Mouse (Mus musculus) layer of hippocampus, postnatal 25 days (tissue): Measurements from ENCODE around the gene Nkap. TPM values are rescaled to one million over a fixed set of nuclear protein-coding genes. Genes with fewer than 3 reads are reported as not detected.
"Not testable (repeated sequence)": the region's sequence is repeated elsewhere in the genome, so short reads cannot be mapped to it uniquely, and the experiment has no call there.

Source experiments
- DNase-seq, 2 experiments: peaks; one replicate each; pipeline ENCODE4 v3.0.0; 2022; ENCODE audit warnings: mixed read lengths in 2 of 2, low spot score in 1 of 2; ENCODE audit errors: extremely low spot score in 1 of 2
- total RNA-seq, 2 experiments: library from RNA; stranded (reverse); gene quantifications; 2 replicates each; pipeline ENCODE4 v1.2.3; 2021

The Nkap gene
- 10 to 100 TPM; 12.1 to 17.4 TPM for total RNA-seq

DNA sequence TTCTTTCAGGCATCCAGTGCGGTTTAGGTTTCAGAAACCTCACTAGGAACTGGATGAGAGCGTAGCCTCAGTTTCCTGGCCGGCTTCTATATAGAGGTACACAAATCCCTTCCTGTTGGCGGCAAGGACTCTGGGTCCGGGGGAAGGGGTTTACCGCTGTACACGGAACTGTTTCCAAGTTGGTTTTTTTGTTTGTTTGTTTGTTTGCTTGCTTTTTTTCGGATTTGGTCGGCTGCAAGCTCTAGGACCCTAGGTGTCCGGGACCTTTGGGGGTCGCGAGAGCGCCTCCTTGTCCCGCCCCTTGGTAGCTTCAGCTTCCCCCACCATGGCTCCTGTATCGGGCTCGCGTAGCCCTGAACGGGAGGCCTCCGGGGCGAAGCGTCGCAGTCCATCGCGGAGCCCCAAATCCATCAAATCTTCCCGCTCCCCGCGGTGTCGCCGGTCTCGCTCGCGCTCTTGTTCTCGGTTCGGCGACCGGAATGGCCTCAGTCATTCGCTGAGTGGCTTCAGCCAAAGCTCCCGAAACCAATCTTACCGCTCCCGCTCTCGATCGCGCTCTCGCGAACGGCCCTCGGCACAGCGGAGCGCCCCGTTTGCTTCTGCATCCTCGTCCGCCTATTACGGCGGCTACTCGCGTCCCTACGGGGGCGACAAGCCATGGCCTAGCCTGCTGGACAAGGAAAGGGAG is at the start of gene Nkap:
Nkap (plus strand) TSS at position 125 of the 688 bp plus-strand sequence.
- peak; percentile 53 to 70 for DNase-seq

DNA sequence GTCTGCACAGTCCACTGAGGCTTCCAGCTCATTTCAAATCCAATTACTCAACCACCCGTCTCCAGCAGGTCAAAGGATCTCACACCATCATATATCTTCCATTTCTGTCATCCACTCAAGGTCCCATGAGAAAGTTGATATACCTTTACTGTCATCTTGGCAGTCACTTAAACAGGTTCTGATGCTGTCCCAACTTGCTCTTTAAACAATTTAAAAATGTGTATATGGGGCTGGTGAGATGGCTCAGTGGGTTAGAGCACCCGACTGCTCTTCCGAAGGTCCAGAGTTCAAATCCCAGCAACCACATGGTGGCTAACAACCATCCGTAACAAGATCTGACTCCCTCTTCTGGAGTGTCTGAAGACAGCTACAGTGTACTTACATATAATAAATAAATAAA is 46.2 kb upstream of the Nkap start:
- DNase-seq = not testable (repeated sequence)

DNA sequence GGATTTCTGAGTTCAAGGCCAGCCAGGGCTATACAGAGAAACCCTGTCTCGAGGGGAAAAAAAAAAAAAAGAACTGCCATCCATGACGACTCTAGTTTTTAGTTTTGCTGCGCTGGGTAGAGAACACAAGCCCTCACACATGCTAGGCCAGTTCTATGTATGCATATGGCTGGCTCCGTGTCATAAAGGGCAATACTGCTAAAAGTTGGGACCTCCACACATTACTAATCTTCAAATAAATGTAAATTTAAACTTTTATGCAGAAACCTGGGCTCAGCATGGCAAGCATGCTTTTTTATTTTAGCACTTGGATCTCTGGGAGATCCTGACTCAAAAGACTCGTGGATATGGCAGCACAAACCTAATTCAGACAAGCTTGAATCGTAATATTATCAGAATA is 45.4 kb upstream of the Nkap start:
- no peak for DNase-seq

- no peak for DNase-seq
These were observed 42.2 kb upstream of the Nkap start for GRCm38 (mm10) chrX:37084318-37084926.

DNA sequence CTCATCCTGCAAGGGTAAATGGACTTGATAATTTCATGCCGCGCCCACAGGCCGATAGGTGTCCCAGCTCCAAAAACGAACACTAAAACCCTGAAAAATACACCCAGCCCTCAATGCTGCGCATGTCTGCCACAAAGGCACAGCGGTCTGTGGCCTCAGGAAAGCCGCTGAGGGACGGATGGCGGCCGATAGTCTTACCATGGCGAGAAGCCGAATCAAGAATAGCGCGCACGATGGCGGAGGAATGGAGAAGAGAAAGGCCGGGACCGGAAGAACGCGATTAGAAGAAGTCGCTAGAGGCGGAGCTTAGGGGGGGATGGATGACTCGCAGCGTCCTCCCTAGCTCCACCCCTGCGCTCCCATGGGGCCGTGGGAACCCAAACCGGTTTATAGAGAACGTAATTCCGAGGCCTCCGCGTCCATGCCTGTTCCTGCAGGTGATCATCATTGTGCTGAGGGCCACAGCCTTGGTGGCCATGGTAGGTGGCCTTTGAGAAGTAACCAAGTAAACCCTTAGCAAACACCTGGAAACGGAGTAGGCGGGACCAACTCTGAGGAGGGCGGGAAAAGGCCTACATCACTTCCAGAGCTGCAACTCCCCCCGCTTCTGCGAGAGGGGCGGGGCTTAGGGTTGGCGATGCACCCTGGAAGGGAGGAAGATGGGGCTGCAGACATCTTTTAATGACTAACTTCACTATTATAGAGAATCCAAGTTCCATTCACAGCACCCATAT is 41.5 kb upstream of the Nkap start, which contains the start of gene Rpl39:
Rpl39 (minus strand) TSS at position 476 of the 734 bp plus-strand sequence.
- DNase-seq = peak; percentile 56 to 69

DNA sequence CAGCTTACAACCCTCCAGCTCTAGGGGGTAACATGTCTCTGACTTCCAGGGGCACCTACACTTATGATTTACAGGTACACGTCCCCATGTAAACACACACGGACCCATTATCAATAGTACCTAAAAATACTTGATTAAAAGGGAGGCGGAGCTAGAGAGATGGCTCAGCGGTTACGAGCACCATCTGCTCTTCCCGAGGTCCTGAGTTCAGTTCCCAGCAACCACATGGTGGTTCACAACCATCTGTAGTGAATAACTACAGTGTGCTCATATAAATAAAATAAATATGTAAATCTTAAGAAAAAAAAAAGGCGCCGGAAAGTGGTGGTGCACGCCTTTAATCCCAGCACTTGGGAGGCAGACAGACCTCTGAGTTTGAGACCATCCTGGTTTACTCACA is 40.9 kb upstream of the Nkap start:
- no peak for DNase-seq

GRCm38 (mm10) chrX:37088778-37089177 is 37.8 kb upstream of the Nkap start:
- DNase-seq = no peak

DNA sequence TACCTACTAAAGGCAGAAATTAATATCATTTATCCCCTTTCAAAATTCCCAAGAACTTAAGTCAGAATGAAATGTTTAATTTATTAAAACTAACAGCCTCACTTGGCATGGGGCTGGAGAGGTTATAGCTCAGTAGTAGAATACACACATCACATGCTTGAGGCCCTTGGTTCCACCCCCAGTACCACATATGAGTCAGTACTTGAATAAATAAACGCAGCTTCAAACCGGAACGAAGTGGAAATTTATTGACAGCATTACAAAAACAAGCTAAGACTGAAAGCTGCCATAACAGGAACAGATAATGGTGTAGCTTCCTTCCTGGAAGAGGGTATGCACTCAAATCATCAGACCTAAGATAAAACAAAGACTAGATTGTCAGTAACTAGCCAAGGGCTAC is 35.1 kb upstream of the Nkap start:
- DNase-seq = no peak

- DNase-seq = no peak
These were observed 31.4 kb upstream of the Nkap start for GRCm38 (mm10) chrX:37095106-37095768.

- no peak for DNase-seq
These were observed 27.9 kb upstream of the Nkap start for GRCm38 (mm10) chrX:37098681-37099080.

GRCm38 (mm10) chrX:37103826-37104225 is 22.8 kb upstream of the Nkap start:
- DNase-seq = no peak

DNA sequence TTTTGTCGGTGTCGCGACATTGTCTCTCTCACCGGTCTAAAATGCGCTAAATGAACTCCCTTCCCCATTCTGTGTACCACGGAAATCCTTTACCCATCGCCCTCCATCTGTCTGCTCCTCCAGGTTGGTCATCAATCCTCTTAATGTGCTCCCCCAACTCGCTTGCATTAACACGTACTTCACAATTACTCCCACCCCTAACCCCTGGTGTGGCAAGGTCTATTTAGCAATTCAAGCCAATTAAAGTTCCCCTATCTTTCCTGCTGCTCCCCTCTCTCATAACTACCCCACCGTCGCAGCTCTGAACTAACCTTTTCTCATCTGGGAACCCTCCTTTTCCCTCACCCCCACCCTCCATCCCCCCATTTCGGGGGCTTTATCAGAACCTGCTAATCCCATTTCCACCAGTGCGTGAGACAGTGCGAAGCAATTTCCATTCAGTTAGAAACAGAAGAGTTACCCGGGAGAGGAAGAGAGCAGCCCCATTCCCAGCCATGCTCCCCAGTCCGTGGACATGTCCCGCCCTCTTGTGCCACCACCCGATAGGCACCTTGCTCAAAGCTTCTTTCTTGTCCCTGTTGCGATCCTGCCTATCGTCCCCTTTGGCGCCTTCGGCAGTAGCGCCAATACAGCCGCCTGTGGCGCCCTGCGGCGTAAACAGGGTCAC is 16.9 kb upstream of the Nkap start:
- no peak for DNase-seq

DNA sequence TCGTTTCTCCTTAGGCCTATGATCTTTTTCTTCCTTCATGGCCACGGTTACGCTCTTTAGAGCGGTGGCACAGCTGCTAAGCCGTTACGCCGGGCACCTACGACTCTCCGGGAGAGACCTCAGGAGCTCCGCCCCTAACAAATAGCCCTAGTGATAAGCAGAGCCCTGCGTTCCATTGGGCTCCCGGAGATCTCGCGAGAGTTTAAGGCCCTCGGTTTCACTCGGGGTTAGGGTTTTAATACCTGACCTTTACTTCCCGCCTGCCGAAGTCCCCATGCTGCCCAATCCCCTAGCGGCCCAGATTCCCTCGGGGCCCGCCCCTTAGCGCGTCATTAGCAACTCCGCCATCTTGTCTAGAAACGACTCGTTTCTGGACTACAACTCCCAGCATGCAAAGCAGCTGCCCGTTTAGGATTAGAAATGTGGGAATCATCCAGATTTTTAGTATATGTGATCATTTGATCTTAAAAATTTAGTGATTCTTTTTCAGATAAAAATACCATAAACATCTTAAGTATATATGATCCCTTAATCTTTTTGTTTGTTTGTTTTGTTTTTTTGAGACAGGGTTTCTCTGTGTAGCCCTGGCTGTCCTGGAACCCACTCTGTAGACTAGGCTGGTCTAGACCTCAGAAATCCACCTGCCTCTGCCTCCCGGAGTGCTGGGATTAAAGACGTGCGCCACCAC is 16.3 kb upstream of the Nkap start, which contains the start of gene Upf3b:
Upf3b (minus strand) TSS at position 130 of the 688 bp plus-strand sequence.
- DNase-seq = peak; percentile 52 to 64

DNA sequence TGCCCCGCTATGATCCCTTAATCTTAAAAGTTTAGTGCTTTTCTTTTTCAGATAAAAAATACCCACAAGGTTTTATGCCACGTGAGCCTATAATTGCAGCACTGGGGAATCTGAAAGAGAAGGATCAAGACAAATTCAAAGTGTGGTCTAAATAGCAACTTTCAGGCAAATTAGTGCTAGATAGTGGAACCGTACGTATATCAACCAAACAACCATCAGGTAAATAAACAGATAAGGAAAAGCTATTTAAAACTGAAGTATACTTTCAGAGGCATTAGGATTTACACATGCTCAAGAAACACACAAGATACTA is 15.8 kb upstream of the Nkap start:
- no peak for DNase-seq

- DNase-seq = no peak
These were observed 9.5 kb upstream of the Nkap start for GRCm38 (mm10) chrX:37117085-37117484.

GRCm38 (mm10) chrX:37119585-37119984 is 7.0 kb upstream of the Nkap start:
- no peak for DNase-seq

DNA sequence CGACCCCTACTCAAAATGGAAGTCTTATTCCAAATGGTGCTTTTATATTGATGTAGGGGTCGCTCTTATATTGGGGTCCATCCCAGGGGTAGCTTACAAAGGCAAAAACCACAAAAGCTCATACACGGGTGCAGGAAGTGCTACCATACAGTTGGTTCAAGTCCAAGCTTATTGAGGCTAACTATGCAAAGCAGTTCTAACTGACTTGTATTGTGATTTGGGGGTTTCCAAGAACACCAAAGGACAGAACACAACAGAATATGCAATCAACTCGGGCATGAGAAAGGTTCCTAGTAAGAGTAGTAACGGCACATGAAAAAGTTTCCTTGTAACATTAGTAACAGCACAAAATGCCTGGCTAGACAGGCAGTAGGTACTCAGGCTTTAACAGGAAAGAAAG is 6.4 kb upstream of the Nkap start:
- DNase-seq = no peak

GRCm38 (mm10) chrX:37125511-37125910 is 1.1 kb upstream of the Nkap start:
- no peak for DNase-seq

- DNase-seq = no peak
These were observed 15.1 kb downstream of the Nkap start for GRCm38 (mm10) chrX:37141732-37142131.

DNA sequence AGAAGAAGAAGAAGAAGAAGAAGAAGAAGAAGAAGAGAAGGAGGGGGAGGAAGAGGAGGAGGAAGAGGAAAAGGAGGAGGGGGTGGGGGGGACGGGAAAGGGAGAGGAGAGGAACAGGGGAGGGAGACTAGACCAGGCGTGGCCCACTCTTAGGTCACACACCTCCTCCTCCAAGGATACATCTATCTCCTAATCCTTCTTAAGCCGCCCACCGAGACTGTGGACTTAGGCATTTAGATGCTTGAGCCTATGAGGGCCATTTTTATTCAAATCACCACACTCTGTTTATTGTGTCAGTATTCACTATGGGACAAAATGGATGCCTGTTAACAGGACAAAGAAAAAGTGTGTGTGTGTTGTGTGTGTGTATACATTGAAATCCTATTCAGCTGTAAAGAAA is 17.9 kb downstream of the Nkap start:
- DNase-seq = not testable (repeated sequence)
